Mouse (Mus musculus) macrophage (primary cell): ENCODE data around the gene Espnl. TPM values are rescaled to one million over a fixed set of nuclear protein-coding genes. Genes with fewer than 3 reads are reported as not detected.
A peak's percentile ranks its signal among the peaks of the same experiment; 100 is the strongest.

Experiments used
- H3K27ac ChIP-seq: fragments of 350-480 bp; formaldehyde crosslinking; 2 replicates; pipeline ENCODE4 v1.9.0; 2021
- H3K36me3 ChIP-seq: fragments of 350-480 bp; formaldehyde crosslinking; 2 replicates; pipeline ENCODE4 v1.9.0; 2021; ENCODE audit errors: inconsistent target
- H3K4me3 ChIP-seq: fragments of 350-480 bp; formaldehyde crosslinking; 2 replicates; pipeline ENCODE4 v1.9.0; 2021; ENCODE audit errors: inconsistent target
- H3K79me2 ChIP-seq: fragments of 350-480 bp; formaldehyde crosslinking; 2 replicates; pipeline ENCODE4 v1.9.0; 2021; ENCODE audit errors: inconsistent target
- WGBS: methylation state at CpG from one replicate; pipeline ENCODE4 v1.1.7; 2026; ENCODE audit warnings: inconsistent platforms; ENCODE audit not compliant: missing documents; 5-methylcytosine and 5-hydroxymethylcytosine counted together
- polyA plus RNA-seq: library from polyadenylated mRNA; stranded (reverse); fragments of 250-400 nt; gene quantifications from 3 replicates; pipeline ENCODE4 v1.2.4, GENCODE M21; 2018; ENCODE audit warnings: inconsistent platforms

Espnl gene
- polyA plus RNA-seq, 1 experiment from 2014 or later: not detected

- Histone ChIP-seq H3K27ac (no peak overlapping the region), H3K4me3 (no peak overlapping the region), H3K36me3 (peaks cover 89% of the 10 kb centered on the region), H3K79me2 (no peaks in the 10 kb centered on the region)
- 72% methylated on average over 7 of the region's 7 CpGs for WGBS
Measured at GRCm38 (mm10) chr1:91380453-91381090, 58.7 kb downstream of the Espnl start.

GRCm38 (mm10) chr1:91381091-91381471 lies 59.2 kb downstream of the Espnl start:
- Histone ChIP-seq H3K36me3 (peaks cover 89% of the 10 kb centered on the region), H3K4me3 (no peak overlapping the region), H3K27ac (no peak overlapping the region), H3K79me2 (no peaks in the 10 kb centered on the region)
- WGBS: 94% methylated on average over 4 of the region's 4 CpGs

- peaks cover 90% of the 10 kb centered on the region for H3K79me2 ChIP-seq
- no peak overlapping the region for H3K27ac ChIP-seq
- H3K4me3 ChIP-seq: no peak overlapping the region
- 95% methylated on average over 5 of the region's 5 CpGs for WGBS
- peaks cover 47% of the 10 kb centered on the region for H3K36me3 ChIP-seq
Measured at GRCm38 (mm10) chr1:91390369-91390768, 68.5 kb downstream of the Espnl start.

GRCm38 (mm10) chr1:91397927-91398259 lies 76.0 kb downstream of the Espnl start:
- H3K4me3 ChIP-seq: peak overlapping the region; percentile 96
- WGBS: 1% methylated on average over 12 of the region's 12 CpGs
- peak overlapping the region; percentile 53 for H3K27ac ChIP-seq
- peaks cover 54% of the 10 kb centered on the region for H3K79me2 ChIP-seq
- no peaks in the 10 kb centered on the region for H3K36me3 ChIP-seq

Other genes with a start within 250 kb of the Espnl start
- 0.10 to 0.59 TPM in 2 of 3 replicates, not detected in the other for gene Rbm44, start 177.0 kb upstream of the Espnl start, polyA plus RNA-seq
- 1.4 to 9.6 TPM (median 1.5 TPM) in 3 replicates for gene Ramp1, start 142.3 kb upstream of the Espnl start, polyA plus RNA-seq
- gene Ube2f, start 71.8 kb upstream of the Espnl start, polyA plus RNA-seq: 70.3 to 99.4 TPM (median 73.8 TPM) in 3 replicates
- gene Scly, start 23.7 kb upstream of the Espnl start, polyA plus RNA-seq: 58.6 to 82.9 TPM (median 66.5 TPM) in 3 replicates
- gene Klhl30, start 28.9 kb downstream of the Espnl start, polyA plus RNA-seq: not detected in 3 replicates
- gene Erfe, start 44.4 kb downstream of the Espnl start, polyA plus RNA-seq: not detected in 3 replicates
- gene Ilkap, start 76.7 kb downstream of the Espnl start, polyA plus RNA-seq: 31.1 to 39.6 TPM (median 37.3 TPM) in 3 replicates
- gene Hes6, start 92.0 kb downstream of the Espnl start, polyA plus RNA-seq: 10.1 to 23.1 TPM (median 15.9 TPM) in 3 replicates
- 0.40 to 0.49 TPM (median 0.47 TPM) in 3 replicates for gene Per2, start 137.2 kb downstream of the Espnl start, polyA plus RNA-seq
- 2.7 to 4.3 TPM (median 3.1 TPM) in 3 replicates for gene Traf3ip1, start 172.6 kb downstream of the Espnl start, polyA plus RNA-seq
- 2.5 to 4.2 TPM (median 2.9 TPM) in 3 replicates for gene Asb1, start 218.5 kb downstream of the Espnl start, polyA plus RNA-seq